Mouse (Mus musculus) cerebellum, adult 2 months (tissue): Measurements from ENCODE around the gene Klk1b5. TPM values are rescaled to one million over a fixed set of nuclear protein-coding genes. Genes with fewer than 3 reads are reported as not detected.
"Not testable (repeated sequence)": the region's sequence is repeated elsewhere in the genome, so short reads cannot be mapped to it uniquely, and the experiment has no call there.

Experiments
- DNase-seq, 2 experiments: peaks; one replicate each; pipeline ENCODE4 v3.0.0; 2021
- H3K27ac ChIP-seq: fragments of 200-500 bp; 2 replicates; pipeline ENCODE4 v1.5.1; 2012; ENCODE audit warnings: low read length, control low read depth, inconsistent platforms; ENCODE audit not compliant: insufficient read depth
- H3K27me3 ChIP-seq: fragments of 200-500 bp; 2 replicates; pipeline ENCODE4 v1.6.1; 2012; ENCODE audit warnings: inconsistent platforms, mild to moderate bottlenecking, low read length, moderate library complexity; ENCODE audit not compliant: control insufficient read depth, insufficient read depth
- H3K4me1 ChIP-seq: fragments of 200-500 bp; 2 replicates; pipeline ENCODE4 v1.6.1; 2011; ENCODE audit warnings: low read length; ENCODE audit not compliant: control insufficient read depth, insufficient read depth
- H3K4me3 ChIP-seq: fragments of 200-500 bp; replicated peaks from 2 replicates; pipeline ENCODE3; 2011; ENCODE audit warnings: mild to moderate bottlenecking, low read depth, low read length, control low read depth; ENCODE audit not compliant: insufficient read depth
- CTCF ChIP-seq: fragments of 200-500 bp; IDR thresholded peaks from 2 replicates; pipeline ENCODE4 v1.5.1; 2011; ENCODE audit warnings: low read depth, mild to moderate bottlenecking, control low read depth, low read length, moderate library complexity, borderline replicate concordance; ENCODE audit not compliant: insufficient read depth
- POLR2A ChIP-seq: fragments of 200-500 bp; IDR thresholded peaks from 2 replicates; pipeline ENCODE4 v1.6.1; 2011; ENCODE audit warnings: low read length, control low read depth, borderline replicate concordance; ENCODE audit not compliant: insufficient read depth
- WGBS: fragments of 180-500 bp; shearing (Covaris S2); methylation state at CpG from one replicate; pipeline ENCODE4 v1.1.7; 2018; 5-methylcytosine and 5-hydroxymethylcytosine counted together
- polyA plus RNA-seq: library from polyadenylated mRNA; depleted of rRNA; stranded (reverse); fragments of >200 nt; gene quantifications from 2 replicates; pipeline ENCODE4 v1.2.3, GENCODE M21; 2012; rRNA removed

Klk1b5 gene
- not detected in 2 replicates for polyA plus RNA-seq

DNA sequence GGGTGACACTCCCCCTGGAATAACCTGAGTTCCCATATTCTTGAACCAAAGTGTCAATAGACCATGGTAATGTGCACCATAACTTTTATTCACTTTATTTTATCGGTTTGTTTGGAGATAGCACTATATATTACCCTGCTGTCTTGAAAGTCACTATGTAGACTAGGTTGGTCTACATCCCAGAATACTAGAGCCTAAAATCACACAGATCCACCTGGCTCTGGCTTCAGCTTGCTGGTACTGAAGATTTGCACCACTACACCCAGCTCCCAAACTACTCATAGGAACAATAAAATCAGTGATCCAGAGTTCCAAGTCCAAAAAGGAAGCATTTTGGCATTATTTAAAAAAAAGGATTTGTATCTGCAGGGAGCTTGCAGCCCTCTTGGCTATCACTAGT is at the start of gene Klk1b5:
Gene Klk1b5 (plus strand): TSS at position 301 of the 400 bp plus-strand sequence.
- DNase-seq, result no peak
- H3K27ac ChIP-seq, result no peak within 1 kb of the TSS
- no peak within 1 kb of the TSS for H3K4me3 ChIP-seq
- H3K27me3 ChIP-seq, result no peaks in the 10 kb centered on the region
- no peaks in the 10 kb centered on the region; the same call in 1 of the 2 replicates for H3K4me1 ChIP-seq
- TF ChIP-seq CTCF (no peak), POLR2A (no peak)
- 80% methylated on average over 1 of the region's 1 CpGs for WGBS

DNA sequence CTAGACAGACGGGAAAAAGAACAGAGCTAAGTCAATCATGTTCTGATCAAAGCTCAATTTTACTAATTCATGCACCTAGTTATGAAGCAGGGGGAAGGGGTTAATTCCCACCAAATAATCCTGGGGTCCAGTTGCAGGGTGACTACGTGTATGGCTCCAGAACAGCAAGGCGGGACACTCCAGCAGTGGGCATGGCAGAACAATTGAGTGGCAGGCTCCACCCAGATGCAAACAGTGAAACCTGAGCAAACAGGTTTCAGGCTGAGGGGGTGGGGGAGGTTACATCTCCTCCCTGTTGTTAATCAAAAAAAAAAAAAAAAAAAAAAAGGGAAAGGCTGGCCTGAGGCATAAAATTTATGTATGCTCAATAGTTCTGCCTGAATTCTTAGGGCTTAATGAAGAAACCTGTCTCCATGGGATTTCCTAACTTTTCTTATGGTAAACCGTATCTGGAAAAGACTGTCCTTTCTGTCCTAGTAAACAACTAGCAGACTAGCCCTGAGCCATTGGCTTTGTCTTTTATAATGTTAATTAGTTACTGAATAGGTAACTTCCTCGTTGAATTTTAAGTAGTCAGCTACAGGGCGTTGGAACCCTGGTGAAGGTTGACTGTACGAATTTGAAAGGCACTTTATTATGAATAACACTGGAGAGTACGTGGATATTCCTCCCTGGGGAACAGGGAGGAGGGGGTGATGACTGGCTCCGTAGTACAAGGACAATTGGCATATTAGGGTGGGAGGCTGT is 36.3 kb upstream of the Klk1b5 start:
- no peak for DNase-seq
- no peaks in the 10 kb centered on the region for H3K4me1 ChIP-seq
- no peak overlapping the region for H3K4me3 ChIP-seq
- TF ChIP-seq CTCF (no peak), POLR2A (no peak)
- H3K27me3 ChIP-seq, result no peaks in the 10 kb centered on the region
- H3K27ac ChIP-seq, result no peak overlapping the region
- WGBS, result 37% methylated on average over 9 of the region's 9 CpGs

DNA sequence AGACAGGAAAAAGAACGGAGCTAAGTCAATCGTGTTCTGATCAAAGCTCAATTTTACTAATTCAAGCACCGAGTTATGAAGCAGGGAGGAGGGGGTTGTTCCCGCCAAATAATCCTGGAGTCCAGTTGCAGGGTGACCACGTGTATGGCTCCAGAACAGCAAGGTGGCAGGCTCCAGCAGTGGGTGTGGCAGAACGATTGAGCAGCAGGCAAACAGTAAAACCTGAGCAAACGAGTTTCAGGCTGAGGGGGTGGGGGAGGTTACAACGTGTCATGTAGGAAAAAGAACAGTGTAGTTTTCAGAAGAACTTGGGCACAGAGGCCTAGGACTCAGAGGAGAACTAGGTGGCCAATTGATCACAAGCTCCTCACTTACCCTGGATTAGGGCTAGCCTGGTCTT is 29.2 kb upstream of the Klk1b5 start:
- not testable (repeated sequence) for H3K4me3 ChIP-seq, H3K27me3 ChIP-seq, H3K27ac ChIP-seq, H3K4me1 ChIP-seq, DNase-seq
- 60% methylated on average over 8 of the region's 8 CpGs for WGBS

DNA sequence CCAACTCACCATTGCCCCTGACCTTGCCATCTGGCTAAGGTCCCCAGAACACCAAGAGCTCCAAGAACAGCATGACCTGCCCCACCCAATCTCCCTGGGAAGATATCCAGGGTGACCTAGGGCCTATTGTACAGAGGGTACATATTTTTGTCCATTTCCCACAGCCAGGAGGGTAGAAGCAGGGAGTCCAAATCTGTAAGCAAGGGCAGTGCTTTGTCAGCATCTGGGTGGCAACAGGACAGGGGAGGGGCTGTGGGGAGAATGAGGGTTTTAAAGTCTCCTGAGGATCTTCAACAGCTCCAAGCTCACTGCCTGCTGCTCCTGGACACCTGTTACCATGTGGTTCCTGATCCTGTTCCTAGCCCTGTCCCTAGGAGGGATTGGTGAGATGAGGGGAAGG is 27.8 kb upstream of the Klk1b5 start, which contains the start of gene Klk1b24:
Gene Klk1b24 (plus strand): TSS at position 301 of the 400 bp plus-strand sequence.
- H3K27me3 ChIP-seq, DNase-seq, H3K4me3 ChIP-seq, H3K27ac ChIP-seq, H3K4me1 ChIP-seq: not testable (repeated sequence)

DNA sequence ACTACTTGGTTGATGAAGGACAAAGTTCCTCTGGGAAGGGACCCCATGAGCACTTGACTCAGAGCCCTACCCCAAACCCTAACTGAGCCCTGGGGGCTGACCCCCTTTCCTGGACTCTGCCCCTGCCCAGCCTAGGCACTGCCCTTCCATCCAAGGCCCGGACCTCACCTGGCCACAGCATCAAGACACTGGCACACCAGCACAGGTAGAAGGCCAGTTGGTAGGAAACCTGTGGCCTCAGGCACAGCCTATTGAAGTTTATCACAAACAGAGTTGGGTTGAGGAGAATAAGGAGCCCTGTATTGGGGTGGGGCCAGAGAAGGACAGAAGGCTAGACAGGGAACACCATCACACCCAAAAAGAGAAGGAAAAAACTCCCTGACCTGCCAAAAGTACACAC is 22.3 kb upstream of the Klk1b5 start:
- H3K27ac ChIP-seq, H3K27me3 ChIP-seq, H3K4me1 ChIP-seq, DNase-seq, H3K4me3 ChIP-seq: not testable (repeated sequence)
- WGBS, result 86% methylated on average over 1 of the region's 1 CpGs

DNA sequence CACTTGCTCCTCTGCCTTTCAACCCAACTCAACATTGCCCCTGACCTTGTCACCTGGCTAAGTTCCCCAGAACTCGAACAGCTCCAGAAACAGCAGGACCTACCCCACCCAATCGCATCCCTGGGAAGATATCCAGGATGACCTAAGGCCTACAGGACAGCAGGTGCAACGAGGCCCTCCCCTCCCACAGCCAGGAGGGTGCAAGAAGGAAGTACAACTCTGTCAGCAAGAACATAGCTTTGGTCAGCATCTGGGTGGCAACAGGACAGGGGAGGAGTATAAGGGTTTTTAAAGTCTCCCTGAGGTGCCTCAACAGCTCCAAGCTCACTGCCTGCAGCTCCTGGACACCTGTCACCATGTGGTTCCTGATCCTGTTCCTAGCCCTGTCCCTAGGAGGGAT is 17.9 kb upstream of the Klk1b5 start, which contains the start of gene Klk1b3:
Gene Klk1b3 (plus strand): TSS at position 301 of the 400 bp plus-strand sequence.
- no peaks in the 10 kb centered on the region for H3K4me1 ChIP-seq
- TF ChIP-seq CTCF, result no peak
- no peak for TF ChIP-seq POLR2A
- H3K27ac ChIP-seq, result no peak within 1 kb of the TSS
- WGBS, result 41% methylated on average over 3 of the region's 3 CpGs
- H3K4me3 ChIP-seq, result no peak within 1 kb of the TSS
- DNase-seq, result no peak
- H3K27me3 ChIP-seq, result no peaks in the 10 kb centered on the region

DNA sequence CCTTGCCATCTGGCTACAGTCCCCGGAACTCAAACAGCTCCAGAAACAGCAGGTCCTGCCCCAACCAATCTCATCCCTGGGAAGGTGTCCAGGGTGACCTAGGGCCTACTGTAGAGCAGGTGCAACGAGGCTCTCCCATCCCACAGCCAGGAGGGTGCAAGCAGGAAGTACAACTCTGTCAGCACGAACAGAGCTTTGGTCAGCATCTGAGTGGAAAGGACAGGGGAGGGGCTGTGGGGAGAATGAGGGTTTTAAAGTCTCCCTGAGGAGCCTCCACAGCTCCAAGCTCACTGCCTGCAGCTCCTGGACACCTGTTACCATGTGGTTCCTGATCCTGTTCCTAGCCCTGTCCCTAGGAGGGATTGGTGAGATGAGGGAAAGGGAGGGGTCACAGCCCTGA is 8.6 kb upstream of the Klk1b5 start, which contains the start of gene Klk1b4:
Gene Klk1b4 (plus strand): TSS at position 301 of the 400 bp plus-strand sequence.
- 28% methylated on average over 3 of the region's 3 CpGs for WGBS
- not testable (repeated sequence) for DNase-seq, H3K27me3 ChIP-seq, H3K4me3 ChIP-seq, H3K4me1 ChIP-seq, H3K27ac ChIP-seq

DNA sequence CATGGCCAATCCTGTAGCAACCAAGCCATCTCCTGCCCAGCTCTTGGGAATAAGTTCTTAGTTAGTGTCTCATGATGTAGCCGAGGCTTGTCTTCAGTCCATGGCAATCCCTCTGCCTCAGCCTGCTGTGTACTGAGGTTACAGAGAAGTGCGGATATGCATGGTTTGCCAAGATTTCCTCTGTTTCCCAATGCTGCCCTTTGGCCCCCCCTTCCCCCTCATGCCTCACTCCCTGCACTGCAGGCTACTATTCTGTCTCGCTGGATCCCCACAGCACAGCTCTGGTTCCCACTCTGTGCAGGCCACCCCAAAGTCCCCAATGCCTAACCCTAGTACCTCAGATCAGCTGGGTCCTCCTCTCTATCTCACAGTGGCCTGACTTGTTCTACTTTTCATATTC is 7.4 kb upstream of the Klk1b5 start:
- no peaks in the 10 kb centered on the region for H3K4me1 ChIP-seq
- no peak for DNase-seq
- no peak overlapping the region for H3K27ac ChIP-seq
- TF ChIP-seq POLR2A (no peak), CTCF (no peak)
- H3K27me3 ChIP-seq, result no peaks in the 10 kb centered on the region
- WGBS, result 69% methylated on average over 3 of the region's 3 CpGs
- H3K4me3 ChIP-seq, result no peak overlapping the region

DNA sequence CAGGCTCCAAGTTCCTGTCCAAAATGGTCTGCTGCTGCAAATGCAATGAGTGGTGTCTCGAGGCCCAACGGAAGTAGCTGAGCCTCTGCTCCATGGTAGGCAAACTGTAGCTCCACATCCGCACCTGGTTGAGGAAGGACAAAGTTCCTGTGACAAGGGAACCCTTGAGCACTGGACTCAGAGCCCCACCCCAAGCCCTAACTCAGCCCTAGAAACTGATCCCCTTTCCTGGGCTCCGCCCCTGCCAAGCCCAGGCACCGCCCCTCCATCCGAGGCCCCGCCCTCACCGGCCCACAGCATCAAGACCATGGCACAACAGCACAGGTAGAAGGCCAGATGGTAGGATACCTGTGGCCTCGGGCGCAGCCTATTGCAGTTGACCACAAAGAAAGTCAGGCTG is 5.9 kb downstream of the Klk1b5 start:
- H3K4me1 ChIP-seq, H3K4me3 ChIP-seq, H3K27me3 ChIP-seq, H3K27ac ChIP-seq, DNase-seq: not testable (repeated sequence)
- 63% methylated on average over 10 of the region's 10 CpGs for WGBS

DNA sequence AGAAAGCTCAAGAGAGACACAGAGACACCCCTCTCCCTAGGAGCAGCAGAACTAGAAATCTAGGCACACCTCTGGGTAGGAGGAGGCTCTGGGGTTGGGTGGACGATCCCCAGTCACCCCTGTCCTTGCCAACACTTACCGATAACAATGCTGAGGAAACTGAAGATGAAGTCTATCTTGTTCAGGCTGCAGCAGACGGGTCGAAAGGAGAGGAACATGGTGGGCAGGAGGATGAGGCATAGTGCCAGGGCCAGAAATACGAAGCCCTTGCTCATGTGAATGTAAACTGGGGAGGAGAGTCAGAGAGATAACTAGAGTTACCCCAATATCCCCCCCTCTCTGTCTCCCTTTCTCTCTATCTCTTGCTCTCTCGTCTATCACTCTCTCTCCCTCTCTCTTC is 6.6 kb downstream of the Klk1b5 start:
- WGBS, result 64% methylated on average over 6 of the region's 6 CpGs
- not testable (repeated sequence) for DNase-seq

More for the DNA sequence above, 6.6 kb downstream of the Klk1b5 start:
- not testable (repeated sequence) for H3K27me3 ChIP-seq, H3K27ac ChIP-seq, H3K4me1 ChIP-seq, H3K4me3 ChIP-seq
